Mouse (Mus musculus) limb, embryonic 15.5 days (tissue): ENCODE measurements around the gene Rtn2. TPM values are rescaled to one million over a fixed set of nuclear protein-coding genes. Genes with fewer than 3 reads are reported as not detected.

ENCODE experiments used
- ATAC-seq: fragments of 200-750 bp; cut with Nextera tagmentation; 2 replicates; pipeline ENCODE4 v1.8.0; 2017; ENCODE audit warnings: low read depth, moderate TSS enrichment; ENCODE audit not compliant: insufficient number of reproducible peaks, low FRiP score, low TSS enrichment
- H3K27ac ChIP-seq: fragments of 300-500 bp; sonication (generic); 2 replicates; pipeline ENCODE4 v1.5.1; 2015; ENCODE audit warnings: moderate library complexity, mild to moderate bottlenecking, inconsistent platforms
- H3K27me3 ChIP-seq: fragments of 300-500 bp; sonication (generic); 2 replicates; pipeline ENCODE4 v1.6.1; 2015; ENCODE audit warnings: inconsistent platforms
- H3K36me3 ChIP-seq: fragments of 300-500 bp; sonication (generic); 2 replicates; pipeline ENCODE4 v1.6.1; 2015; ENCODE audit warnings: inconsistent platforms
- H3K4me1 ChIP-seq: fragments of 300-500 bp; sonication (generic); 2 replicates; pipeline ENCODE4 v1.6.1; 2015; ENCODE audit warnings: inconsistent platforms
- H3K4me2 ChIP-seq: fragments of 300-500 bp; sonication (generic); 2 replicates; pipeline ENCODE4 v1.6.1; 2015; ENCODE audit warnings: mild to moderate bottlenecking, inconsistent platforms
- H3K4me3 ChIP-seq: fragments of 300-500 bp; sonication (generic); 2 replicates; pipeline ENCODE4 v1.5.1; 2015; ENCODE audit warnings: mild to moderate bottlenecking, inconsistent platforms
- H3K9ac ChIP-seq: fragments of 300-500 bp; sonication (generic); 2 replicates; pipeline ENCODE4 v1.6.1; 2015; ENCODE audit warnings: inconsistent platforms
- H3K9me3 ChIP-seq: fragments of 300-500 bp; sonication (generic); 2 replicates; pipeline ENCODE4 v1.6.1; 2016; ENCODE audit warnings: inconsistent platforms
- WGBS: fragments of 180-500 bp; shearing (Covaris S2); methylation state at CpG from one replicate; pipeline ENCODE4 v1.1.7; 2015; 5-methylcytosine and 5-hydroxymethylcytosine counted together
- polyA plus RNA-seq: library from polyadenylated mRNA; unstranded; fragments of >200 nt; fragmentation: Nextera tagmentation; extraction: Ambion mirVana; gene quantifications from 2 replicates; pipeline ENCODE4 v1.2.1, GENCODE M21; 2015

Gene Rtn2
- polyA plus RNA-seq, 1 experiment from 2014 or later = 21.4 TPM

- Histone ChIP-seq H3K4me2 (no peak overlapping the region), H3K36me3 (no peaks in the 10 kb centered on the region), H3K4me1 (peaks cover 14% of the 10 kb centered on the region), H3K9me3 (no peaks in the 10 kb centered on the region), H3K27me3 (peaks cover 38% of the 10 kb centered on the region), H3K9ac (no peak overlapping the region), H3K27ac (no peak overlapping the region), H3K4me3 (no peak overlapping the region)
- 27% methylated on average over 4 of the region's 4 CpGs for WGBS
- no peak for ATAC-seq
Measured at GRCm38 (mm10) chr7:19284763-19285162, 2.3 kb downstream of the Rtn2 start.

DNA sequence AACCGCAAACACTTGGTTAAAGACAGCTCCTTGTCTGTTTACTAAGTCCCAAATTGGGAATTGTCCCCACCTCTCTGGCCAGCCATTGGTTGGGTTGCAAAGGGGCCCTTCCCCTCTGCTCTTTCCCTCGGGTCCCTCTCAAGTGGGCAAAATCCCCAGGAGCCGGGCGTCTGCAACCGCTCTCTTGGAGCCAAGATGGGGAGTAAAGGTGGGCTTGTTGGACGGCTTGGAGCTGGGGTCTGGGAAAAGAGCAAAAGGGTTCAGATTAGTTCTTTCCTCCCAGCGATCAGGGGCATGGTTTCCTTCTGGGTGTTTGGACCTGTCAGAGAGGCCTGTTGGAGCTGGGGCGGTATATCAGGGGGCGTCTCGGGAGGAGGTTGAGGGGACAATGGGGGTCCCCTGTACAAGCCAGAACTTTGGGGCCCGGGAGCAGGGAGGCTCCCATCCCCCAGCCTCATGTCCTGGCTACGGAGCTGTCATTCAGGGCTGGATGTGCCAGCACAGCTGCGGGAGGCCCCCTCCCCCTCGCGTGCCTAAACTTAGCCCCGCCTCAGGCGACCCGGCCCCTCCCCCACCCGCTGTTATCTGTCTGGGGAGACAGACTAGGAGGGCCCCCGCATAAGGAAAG is 8.7 kb downstream of the Rtn2 start:
- Histone ChIP-seq H3K27ac (peak overlapping the region; percentile 71), H3K9me3 (no peaks in the 10 kb centered on the region), H3K9ac (peak overlapping the region; percentile 20; the same call in 1 of the 2 replicates), H3K4me3 (peak overlapping the region; percentile 37), H3K4me1 (peaks cover 15% of the 10 kb centered on the region), H3K27me3 (no peaks in the 10 kb centered on the region), H3K4me2 (peak overlapping the region; percentile 48), H3K36me3 (no peaks in the 10 kb centered on the region)
- 2% methylated on average over 20 of the region's 20 CpGs for WGBS
- peak; percentile 41; the same call in 1 of the 2 replicates for ATAC-seq

DNA sequence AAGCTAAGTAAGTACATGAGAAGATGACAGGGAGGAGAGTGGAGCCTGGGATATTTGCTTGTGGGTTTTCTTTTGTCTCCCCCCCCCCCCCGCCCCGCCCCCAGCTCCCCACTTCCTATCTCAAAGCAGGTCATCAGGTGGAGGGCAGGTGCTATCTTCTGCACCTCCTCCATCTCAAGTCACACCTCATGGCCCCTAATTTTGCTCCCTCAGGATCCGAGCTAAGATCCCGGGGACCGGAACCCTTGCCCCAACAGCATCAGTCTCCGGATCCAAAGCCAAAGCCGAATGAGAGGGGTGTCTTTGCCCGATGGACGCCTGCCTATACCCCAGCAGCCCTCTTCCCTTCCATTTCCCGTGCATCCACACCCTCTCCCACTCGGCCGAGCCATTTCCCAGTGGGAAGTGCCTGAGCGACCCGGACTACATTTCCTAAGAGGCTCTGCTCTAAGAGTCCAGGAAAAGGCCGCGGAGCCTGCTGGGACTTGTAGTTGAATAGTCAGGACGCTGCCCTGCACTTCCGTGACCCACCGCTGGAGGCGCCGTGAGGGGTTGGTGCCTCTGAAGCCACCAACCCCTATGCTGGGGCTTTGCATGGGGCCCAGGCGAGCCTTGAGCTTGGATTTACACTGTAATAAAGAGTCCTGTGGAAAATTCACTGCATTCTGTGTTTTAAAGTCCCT is 13.2 kb downstream of the Rtn2 start:
- H3K9ac ChIP-seq = 0 out of 2 replicates have a peak overlapping the region, but pooled peaks have one; percentile 35
- H3K4me1 ChIP-seq = peaks cover 18% of the 10 kb centered on the region
- no peaks in the 10 kb centered on the region for H3K9me3 ChIP-seq
- H3K27ac ChIP-seq = no peak overlapping the region
- peak overlapping the region; percentile 63 for H3K4me2 ChIP-seq
- no peaks in the 10 kb centered on the region for H3K36me3 ChIP-seq
- H3K27me3 ChIP-seq = no peaks in the 10 kb centered on the region
- 13% methylated on average over 21 of the region's 22 CpGs for WGBS
- H3K4me3 ChIP-seq = peak overlapping the region; percentile 40
- peak; percentile 74 for ATAC-seq

DNA sequence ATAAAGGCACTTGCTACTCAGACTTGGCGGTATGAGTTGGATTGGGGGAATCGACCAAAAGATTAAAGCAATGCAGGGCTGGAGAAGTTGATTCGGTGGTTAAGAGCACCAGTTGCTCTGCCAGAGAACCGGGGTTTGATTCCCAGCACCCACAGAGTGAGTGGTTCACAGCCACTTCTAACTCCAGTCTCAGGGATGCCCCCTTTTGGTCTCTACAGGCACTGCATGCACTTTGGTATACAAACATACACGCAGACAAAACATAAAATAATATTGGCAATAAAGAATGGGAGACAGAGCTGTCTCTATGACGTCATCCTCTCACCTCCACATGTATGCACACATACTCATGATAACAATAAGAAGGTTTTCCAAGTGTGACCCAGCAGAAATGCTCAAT is 14.6 kb downstream of the Rtn2 start:
- no peak overlapping the region for H3K27ac ChIP-seq
- H3K36me3 ChIP-seq = no peaks in the 10 kb centered on the region
- no peak overlapping the region for H3K4me3 ChIP-seq
- H3K9me3 ChIP-seq = no peaks in the 10 kb centered on the region
- no peak for ATAC-seq
- WGBS = 88% methylated on average over 6 of the region's 6 CpGs
- no peak overlapping the region for H3K4me2 ChIP-seq
- H3K9ac ChIP-seq = no peak overlapping the region
- peaks cover 14% of the 10 kb centered on the region for H3K4me1 ChIP-seq
- peaks cover 7% of the 10 kb centered on the region for H3K27me3 ChIP-seq

- Histone ChIP-seq H3K4me2 (no peak overlapping the region), H3K27ac (no peak overlapping the region), H3K4me3 (no peak overlapping the region), H3K36me3 (no peaks in the 10 kb centered on the region), H3K27me3 (peaks cover 15% of the 10 kb centered on the region), H3K9me3 (no peaks in the 10 kb centered on the region), H3K4me1 (peaks cover 15% of the 10 kb centered on the region), H3K9ac (no peak overlapping the region)
- WGBS = 91% methylated on average over 5 of the region's 5 CpGs
- ATAC-seq = no peak
Measured at GRCm38 (mm10) chr7:19297794-19298193, 15.4 kb downstream of the Rtn2 start.

- 23% methylated on average over 3 of the region's 3 CpGs for WGBS
- no peak overlapping the region for H3K27ac ChIP-seq
- H3K4me1 ChIP-seq = peaks cover 23% of the 10 kb centered on the region
- no peaks in the 10 kb centered on the region for H3K9me3 ChIP-seq
- H3K27me3 ChIP-seq = peaks cover 29% of the 10 kb centered on the region
- no peak for ATAC-seq
- H3K4me2 ChIP-seq = no peak overlapping the region
- H3K9ac ChIP-seq = no peak overlapping the region
- H3K4me3 ChIP-seq = no peak overlapping the region
- H3K36me3 ChIP-seq = no peaks in the 10 kb centered on the region
Measured at GRCm38 (mm10) chr7:19299194-19299593, 16.8 kb downstream of the Rtn2 start.

GRCm38 (mm10) chr7:19300501-19301421 is 18.3 kb downstream of the Rtn2 start:
- H3K9me3 ChIP-seq = no peaks in the 10 kb centered on the region
- peak; percentile 81 for ATAC-seq
- H3K4me1 ChIP-seq = peaks cover 32% of the 10 kb centered on the region
- no peak overlapping the region for H3K27ac ChIP-seq
- H3K36me3 ChIP-seq = no peaks in the 10 kb centered on the region
- H3K4me2 ChIP-seq = peak overlapping the region; percentile 41
- WGBS = under 1% methylated on average over 29 of the region's 29 CpGs
- H3K4me3 ChIP-seq = peak overlapping the region; percentile 49
- H3K27me3 ChIP-seq = peaks cover 44% of the 10 kb centered on the region
- H3K9ac ChIP-seq = no peak overlapping the region

DNA sequence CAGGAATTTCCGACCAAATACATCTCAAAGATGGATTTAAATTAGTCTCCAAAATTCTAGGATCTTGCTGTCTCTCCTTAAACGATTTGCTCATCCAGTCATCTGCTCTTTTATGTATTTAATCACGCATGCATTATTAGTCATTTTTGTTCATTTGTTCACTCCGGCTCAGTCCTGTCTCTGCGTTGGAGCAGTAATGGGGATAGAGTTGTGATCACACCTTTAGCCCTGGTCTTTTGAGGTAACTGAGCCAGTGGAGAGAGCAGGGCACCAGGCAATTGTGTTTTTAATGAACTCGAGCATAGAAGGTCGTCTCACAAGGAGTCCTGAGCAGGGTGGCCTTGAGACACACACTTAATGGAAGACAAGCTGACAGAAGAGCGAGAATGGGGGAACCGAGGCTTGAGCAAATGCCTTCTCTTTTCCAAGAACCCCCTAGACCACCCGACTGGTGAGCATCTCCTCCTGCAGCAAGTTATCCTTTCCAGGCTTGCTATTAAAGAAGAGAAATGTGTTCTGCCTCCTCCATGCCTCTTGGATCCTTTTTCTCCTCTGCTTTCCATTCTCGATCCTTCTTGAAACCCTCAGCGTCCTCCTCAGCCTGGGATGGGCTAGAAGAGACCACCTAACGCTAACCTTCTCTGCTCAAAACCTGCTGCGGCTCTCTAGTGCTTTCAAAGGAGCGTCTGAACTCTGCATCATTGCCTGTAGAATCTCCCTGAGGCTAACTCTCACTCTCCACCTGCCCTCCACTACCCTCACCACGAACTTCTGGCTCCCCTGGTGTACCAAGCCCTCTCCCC is 19.2 kb downstream of the Rtn2 start:
- peaks cover 32% of the 10 kb centered on the region for H3K4me1 ChIP-seq
- 12% methylated on average over 16 of the region's 16 CpGs for WGBS
- peak overlapping the region; percentile 41 for H3K4me2 ChIP-seq
- H3K9me3 ChIP-seq = no peaks in the 10 kb centered on the region
- H3K27me3 ChIP-seq = peaks cover 53% of the 10 kb centered on the region
- H3K9ac ChIP-seq = no peak overlapping the region
- H3K36me3 ChIP-seq = no peaks in the 10 kb centered on the region
- ATAC-seq = no peak
- no peak overlapping the region for H3K27ac ChIP-seq
- peak overlapping the region; percentile 49 for H3K4me3 ChIP-seq

- ATAC-seq = no peak
- peak overlapping the region; percentile 49; the same call in 1 of the 2 replicates for H3K4me3 ChIP-seq
- no peak overlapping the region for H3K9ac ChIP-seq
- WGBS = 46% methylated on average over 13 of the region's 13 CpGs
- H3K27me3 ChIP-seq = peaks cover 61% of the 10 kb centered on the region
- H3K9me3 ChIP-seq = no peaks in the 10 kb centered on the region
- H3K27ac ChIP-seq = no peak overlapping the region
- no peak overlapping the region for H3K4me2 ChIP-seq
- peaks cover 34% of the 10 kb centered on the region for H3K4me1 ChIP-seq
- H3K36me3 ChIP-seq = no peaks in the 10 kb centered on the region
Measured at GRCm38 (mm10) chr7:19302264-19303045, 20.0 kb downstream of the Rtn2 start.

DNA sequence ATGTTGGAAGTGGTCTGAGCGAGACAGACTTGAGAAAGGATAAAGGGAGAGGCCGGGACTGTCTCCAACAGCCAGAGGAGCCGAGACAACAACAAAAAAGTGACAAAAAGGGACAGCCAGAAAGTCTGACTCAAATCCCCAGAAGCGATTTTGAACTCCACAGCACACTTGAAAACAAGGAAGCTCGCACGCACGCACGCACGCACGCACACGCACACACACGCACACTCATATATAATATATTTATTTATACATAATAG is 20.6 kb downstream of the Rtn2 start:
- H3K9ac ChIP-seq = no peak overlapping the region
- no peak for ATAC-seq
- H3K4me1 ChIP-seq = peaks cover 39% of the 10 kb centered on the region
- H3K4me2 ChIP-seq = no peak overlapping the region
- H3K9me3 ChIP-seq = no peaks in the 10 kb centered on the region
- H3K4me3 ChIP-seq = no peak overlapping the region
- H3K27me3 ChIP-seq = peaks cover 65% of the 10 kb centered on the region
- no peaks in the 10 kb centered on the region for H3K36me3 ChIP-seq
- WGBS = 76% methylated on average over 12 of the region's 12 CpGs
- H3K27ac ChIP-seq = no peak overlapping the region

DNA sequence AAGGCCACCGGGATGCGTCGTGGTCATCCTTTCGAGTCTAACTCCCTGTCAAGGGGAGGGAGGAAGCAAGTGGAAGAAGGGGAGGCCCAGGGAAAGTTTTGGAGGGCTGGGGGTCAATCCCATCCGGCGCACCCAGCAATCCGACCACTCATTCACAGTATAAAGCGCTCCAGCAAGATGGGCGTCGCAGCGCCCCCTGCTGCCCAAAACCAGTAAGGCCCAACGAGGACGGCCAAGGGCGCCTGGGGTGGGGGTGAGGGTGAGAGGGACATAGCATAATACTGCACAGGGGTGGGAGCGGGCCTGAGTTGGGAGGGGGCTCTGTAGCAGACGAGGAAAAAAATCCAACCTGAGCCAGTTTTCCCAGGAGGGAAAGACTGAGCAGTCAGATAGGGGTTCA is 21.3 kb downstream of the Rtn2 start:
- Histone ChIP-seq H3K4me1 (peaks cover 41% of the 10 kb centered on the region), H3K27me3 (peaks cover 65% of the 10 kb centered on the region), H3K9me3 (no peaks in the 10 kb centered on the region), H3K4me3 (peak overlapping the region; percentile 22), H3K36me3 (no peaks in the 10 kb centered on the region), H3K27ac (no peak overlapping the region), H3K4me2 (peak overlapping the region; percentile 24), H3K9ac (no peak overlapping the region)
- WGBS = 2% methylated on average over 16 of the region's 16 CpGs
- ATAC-seq = no peak
